Mouse (Mus musculus) ES-E14 (cell line): ENCODE results near the gene Slc2a13. TPM values are rescaled to one million over a fixed set of nuclear protein-coding genes. Genes with fewer than 3 reads are reported as not detected.

ENCODE experiments used
- DNase-seq: peaks from one replicate; pipeline ENCODE4 v3.0.0-alpha.2; 2013; ENCODE audit warnings: low read depth, low spot score
- H3K27ac ChIP-seq: 2 replicates; pipeline ENCODE4 v1.5.1; 2012; ENCODE audit warnings: low read depth, mild to moderate bottlenecking, low read length, moderate library complexity, mixed read lengths; ENCODE audit not compliant: poor library complexity, insufficient read depth, severe bottlenecking
- H3K36me3 ChIP-seq: 2 replicates; pipeline ENCODE4 v1.6.1; 2012; ENCODE audit warnings: mild to moderate bottlenecking, low read length, moderate library complexity, mixed read lengths; ENCODE audit not compliant: control insufficient read depth, poor library complexity, insufficient read depth, severe bottlenecking
- H3K4me1 ChIP-seq, 2 experiments: fragments of 150-350 bp in 1 of 2; sonication (generic) in 1 of 2; 2 replicates each; pipeline ENCODE4 v1.6.1; 2012; ENCODE audit warnings: low read length in 2 of 2, mild to moderate bottlenecking in 1 of 2, mixed read lengths in 1 of 2; ENCODE audit not compliant: control insufficient read depth in 2 of 2, insufficient read depth in 2 of 2, poor library complexity in 1 of 2
- H3K4me3 ChIP-seq, 2 experiments: fragments of 150-350 bp in 1 of 2; sonication (generic) in 1 of 2; 2 replicates each; pipeline ENCODE4 v1.5.1; 2012; ENCODE audit warnings: low read length in 2 of 2, low read depth in 1 of 2, mild to moderate bottlenecking in 1 of 2, mixed read lengths in 1 of 2; ENCODE audit not compliant: insufficient read depth in 1 of 2, poor library complexity in 1 of 2, severe bottlenecking in 1 of 2
- H3K9ac ChIP-seq: 2 replicates; pipeline ENCODE4 v1.6.1; 2012; ENCODE audit warnings: low read depth, mild to moderate bottlenecking, low read length, mixed read lengths; ENCODE audit not compliant: poor library complexity, insufficient read depth, severe bottlenecking
- H3K9me3 ChIP-seq: fragments of 150-350 bp; sonication (generic); 2 replicates; pipeline ENCODE4 v1.6.1; 2012; ENCODE audit warnings: low read depth, mild to moderate bottlenecking, low read length; ENCODE audit not compliant: control insufficient read depth, insufficient read depth
- CHD2 ChIP-seq: IDR thresholded peaks from 2 replicates; pipeline ENCODE4 v1.6.1; 2014; ENCODE audit warnings: mild to moderate bottlenecking, low read depth, low read length, inconsistent platforms
- HCFC1 ChIP-seq: IDR thresholded peaks from 2 replicates; pipeline ENCODE4 v1.6.1; 2012; ENCODE audit warnings: low read length, inconsistent platforms, borderline replicate concordance; ENCODE audit not compliant: insufficient read depth
- MAFK ChIP-seq: IDR thresholded peaks from 2 replicates; pipeline ENCODE4 v1.6.1; 2014; ENCODE audit warnings: mild to moderate bottlenecking, low read depth, low read length, inconsistent platforms; ENCODE audit not compliant: insufficient read depth
- ZC3H11A ChIP-seq: IDR thresholded peaks from 2 replicates; pipeline ENCODE4 v1.6.1; 2012; ENCODE audit warnings: low read depth, mild to moderate bottlenecking, inconsistent platforms, low read length, borderline replicate concordance
- ZNF384 ChIP-seq: IDR thresholded peaks from 2 replicates; pipeline ENCODE4 v1.6.1; 2012; ENCODE audit warnings: low read depth, low read length, inconsistent platforms
- in situ Hi-C, 2 experiments: fragments of 600-800 bp; cut with MboI; formaldehyde crosslinking; loops; one replicate each; pipeline ENCODE4 v1.15.1; 2025; ENCODE audit warnings: low sequenced_read_pairs in 2 of 2, inconsistent platforms in 1 of 2; ENCODE audit not compliant: unreplicated experiment in 2 of 2
- total RNA-seq: library from RNA; depleted of rRNA; stranded (reverse); fragments of 300-350 nt; gene quantifications from 2 replicates; pipeline ENCODE4 v1.2.3, GENCODE M21; 2012

Slc2a13 gene
- total RNA-seq, 1 experiment, result 0.13 TPM

GRCm38 (mm10) chr15:91299319-91299835 is 273.7 kb downstream of the Slc2a13 start:
- Histone ChIP-seq H3K4me3 (no peak overlapping the region), H3K9ac (no peak overlapping the region), H3K36me3 (no peaks in the 10 kb centered on the region), H3K4me1 (no peaks in the 10 kb centered on the region), H3K27ac (no peak overlapping the region), H3K9me3 (no peaks in the 10 kb centered on the region)
- in situ Hi-C loops, result no loop called here
- TF ChIP-seq ZC3H11A, result no peak
- TF ChIP-seq HCFC1, result no peak
- no peak for TF ChIP-seq CHD2
- TF ChIP-seq ZNF384, result no peak
- no peak for TF ChIP-seq MAFK
- DNase-seq, result no peak

- H3K36me3 ChIP-seq, result peaks cover 4% of the 10 kb centered on the region; the same call in 1 of the 2 replicates
- no peak for DNase-seq
- H3K9me3 ChIP-seq, result no peaks in the 10 kb centered on the region
- no peak overlapping the region for H3K9ac ChIP-seq
- no peak overlapping the region for H3K4me3 ChIP-seq
- TF ChIP-seq CHD2 (no peak), ZNF384 (no peak), ZC3H11A (no peak), MAFK (no peak), HCFC1 (no peak)
- in situ Hi-C loops, result no loop called here
- H3K27ac ChIP-seq, result no peak overlapping the region
- H3K4me1 ChIP-seq, result no peaks in the 10 kb centered on the region
Measured at GRCm38 (mm10) chr15:91283418-91283817, 289.6 kb downstream of the Slc2a13 start.

GRCm38 (mm10) chr15:91282822-91283221 is 290.2 kb downstream of the Slc2a13 start:
- no peaks in the 10 kb centered on the region for H3K9me3 ChIP-seq
- H3K36me3 ChIP-seq, result peaks cover 3% of the 10 kb centered on the region; the same call in 1 of the 2 replicates
- no peak overlapping the region for H3K9ac ChIP-seq
- no peak overlapping the region for H3K4me3 ChIP-seq
- H3K4me1 ChIP-seq, result no peaks in the 10 kb centered on the region
- TF ChIP-seq CHD2, result no peak
- TF ChIP-seq ZNF384, result no peak
- TF ChIP-seq ZC3H11A, result no peak
- no peak for TF ChIP-seq MAFK
- TF ChIP-seq HCFC1, result no peak
- H3K27ac ChIP-seq, result peak overlapping the region; percentile 22; the same call in 1 of the 2 replicates
- in situ Hi-C loops, result no loop called here
- DNase-seq, result no peak

GRCm38 (mm10) chr15:91281521-91281920 is 291.5 kb downstream of the Slc2a13 start:
- DNase-seq, result no peak
- no peak overlapping the region for H3K4me3 ChIP-seq
- in situ Hi-C loops, result no loop called here
- no peaks in the 10 kb centered on the region for H3K9me3 ChIP-seq
- no peaks in the 10 kb centered on the region for H3K4me1 ChIP-seq
- H3K36me3 ChIP-seq, result no peaks in the 10 kb centered on the region
- TF ChIP-seq MAFK, result no peak
- TF ChIP-seq ZNF384, result no peak
- TF ChIP-seq CHD2, result no peak
- TF ChIP-seq ZC3H11A, result no peak
- TF ChIP-seq HCFC1, result no peak
- H3K9ac ChIP-seq, result no peak overlapping the region
- no peak overlapping the region for H3K27ac ChIP-seq

- Histone ChIP-seq H3K4me1 (no peaks in the 10 kb centered on the region), H3K9ac (no peak overlapping the region), H3K9me3 (no peaks in the 10 kb centered on the region), H3K4me3 (no peak overlapping the region), H3K27ac (no peak overlapping the region), H3K36me3 (no peaks in the 10 kb centered on the region)
- in situ Hi-C loops, result no loop called here
- TF ChIP-seq MAFK (no peak), CHD2 (no peak), ZC3H11A (no peak), HCFC1 (no peak), ZNF384 (no peak)
- no peak for DNase-seq
Measured at GRCm38 (mm10) chr15:91279571-91279970, 293.5 kb downstream of the Slc2a13 start.
